Mouse (Mus musculus) thymus, postnatal 0 days (tissue): Measurements from ENCODE around the gene Olfr5. TPM values are rescaled to one million over a fixed set of nuclear protein-coding genes. Genes with fewer than 3 reads are reported as not detected.
"Not testable (repeated sequence)": the region's sequence is repeated elsewhere in the genome, so short reads cannot be mapped to it uniquely, and the experiment has no call there.

Experiments
- DNase-seq: peaks from one replicate; pipeline ENCODE4 v3.0.0-alpha.2; 2015; ENCODE audit warnings: low spot score
- polyA plus RNA-seq: library from polyadenylated mRNA; unstranded; fragments of >200 nt; fragmentation: Nextera tagmentation; extraction: Ambion mirVana; gene quantifications from 2 replicates; pipeline ENCODE4 v1.2.1, GENCODE M21; 2015

Gene Olfr5
- polyA plus RNA-seq, result not detected in 2 replicates

GRCm38 (mm10) chr7:6486841-6487240 lies at the start of gene Olfr5:
TSS of gene Olfr5 (minus strand) at chr7:6486941.
- DNase-seq, result no peak

GRCm38 (mm10) chr7:6526141-6526540 lies 39.4 kb upstream of the Olfr5 start:
- no peak for DNase-seq

- no peak for DNase-seq
Measured at GRCm38 (mm10) chr7:6525001-6525400, 38.3 kb upstream of the Olfr5 start.

GRCm38 (mm10) chr7:6522850-6523249 lies 36.1 kb upstream of the Olfr5 start, which contains the start of gene Olfr1349:
TSS of gene Olfr1349 (minus strand) at chr7:6522950.
- no peak for DNase-seq

GRCm38 (mm10) chr7:6521666-6522065 lies 34.9 kb upstream of the Olfr5 start:
- DNase-seq, result no peak

GRCm38 (mm10) chr7:6508648-6509047 lies 21.9 kb upstream of the Olfr5 start, which contains the start of gene Olfr1348:
TSS of gene Olfr1348 (minus strand) at chr7:6508748.
- no peak for DNase-seq

- DNase-seq, result no peak
Measured at GRCm38 (mm10) chr7:6499655-6500054, 12.9 kb upstream of the Olfr5 start, which contains the start of gene Olfr1347. TSS of gene Olfr1347 (minus strand) at chr7:6499755.

GRCm38 (mm10) chr7:6477633-6478032 lies 9.1 kb downstream of the Olfr5 start:
- DNase-seq, result not testable (repeated sequence)

GRCm38 (mm10) chr7:6466951-6467350 lies 19.8 kb downstream of the Olfr5 start, which contains the start of gene Olfr1346:
TSS of gene Olfr1346 (plus strand) at chr7:6467101.
- DNase-seq, result no peak

- no peak for DNase-seq
Measured at GRCm38 (mm10) chr7:6456399-6456798, 30.3 kb downstream of the Olfr5 start.

GRCm38 (mm10) chr7:6455868-6456267 lies 30.9 kb downstream of the Olfr5 start, which contains the start of gene Olfr1336:
TSS of gene Olfr1336 (plus strand) at chr7:6456168.
- DNase-seq, result no peak

GRCm38 (mm10) chr7:6447771-6448170 lies 39.0 kb downstream of the Olfr5 start:
- no peak for DNase-seq

- DNase-seq, result no peak
Measured at GRCm38 (mm10) chr7:6441173-6441572, 45.6 kb downstream of the Olfr5 start.

GRCm38 (mm10) chr7:6438388-6438787 lies 48.4 kb downstream of the Olfr5 start, which contains the start of gene Olfr1344:
TSS of gene Olfr1344 (plus strand) at chr7:6438688.
- no peak for DNase-seq

GRCm38 (mm10) chr7:6430342-6430741 lies 56.4 kb downstream of the Olfr5 start:
- peak; percentile 39 for DNase-seq

GRCm38 (mm10) chr7:6429381-6429780 lies 57.4 kb downstream of the Olfr5 start:
- DNase-seq, result no peak

Other genes starting within 250 kb of the Olfr5 start
- 0.21 TPM in 1 of 2 replicates, not detected in the other for gene Epp13, start 234.2 kb downstream of the Olfr5 start, polyA plus RNA-seq
- gene Zfp667, start 200.4 kb downstream of the Olfr5 start, polyA plus RNA-seq, result 11.5 TPM in 2 replicates
- 2.4 and 3.7 TPM in 2 replicates for gene Zfp583, start 155.7 kb downstream of the Olfr5 start, polyA plus RNA-seq
- 0.21 and 0.42 TPM in 2 replicates for gene Gm3854, start 143.2 kb downstream of the Olfr5 start, polyA plus RNA-seq
- 1.1 and 1.6 TPM in 2 replicates for gene Zfp78, start 123.7 kb downstream of the Olfr5 start, polyA plus RNA-seq
- gene Zfp28, start 103.6 kb downstream of the Olfr5 start, polyA plus RNA-seq, result 1.9 and 2.0 TPM in 2 replicates
- gene Smim17, start 88.2 kb downstream of the Olfr5 start, polyA plus RNA-seq, result 0.35 TPM in 1 of 2 replicates, not detected in the other
- gene Gm20715, start 76.7 kb downstream of the Olfr5 start, polyA plus RNA-seq, result not detected in 2 replicates
- gene Olfr1344, start 48.3 kb downstream of the Olfr5 start, polyA plus RNA-seq, result not detected in 2 replicates
- gene Olfr1336, start 30.8 kb downstream of the Olfr5 start, polyA plus RNA-seq, result not detected in 2 replicates
- gene Olfr1346, start 19.8 kb downstream of the Olfr5 start, polyA plus RNA-seq, result not detected in 2 replicates
- gene Olfr1347, start 12.8 kb upstream of the Olfr5 start, polyA plus RNA-seq, result not detected in 2 replicates
- gene Olfr1348, start 21.8 kb upstream of the Olfr5 start, polyA plus RNA-seq, result not detected in 2 replicates
- gene Olfr1349, start 36.0 kb upstream of the Olfr5 start, polyA plus RNA-seq, result not detected in 2 replicates
- not detected in 2 replicates for gene Olfr1350, start 77.9 kb upstream of the Olfr5 start, polyA plus RNA-seq
- gene Zim1, start 209.5 kb upstream of the Olfr5 start, polyA plus RNA-seq, result 0.38 and 0.48 TPM in 2 replicates
- 5.3 and 6.3 TPM in 2 replicates for gene Peg3, start 243.5 kb upstream of the Olfr5 start, polyA plus RNA-seq
- 0.06 and 0.23 TPM in 2 replicates for gene Usp29, start 243.6 kb upstream of the Olfr5 start, polyA plus RNA-seq